Mouse (Mus musculus) cerebellum, adult 9-11 months (tissue): Measurements from ENCODE around the gene Alpk3.

Experiments used
- DNase-seq: peaks from one replicate; pipeline ENCODE4 v3.0.0; 2022

The Alpk3 gene

GRCm38 (mm10) chr7:81057471-81057870 is at the start of gene Alpk3:
Gene Alpk3 (plus strand): TSS chr7:81057600.
- DNase-seq = no peak

GRCm38 (mm10) chr7:81008285-81008684 is 49.1 kb upstream of the Alpk3 start:
- no peak for DNase-seq

- DNase-seq = no peak
Observed at GRCm38 (mm10) chr7:81011576-81011975, 45.8 kb upstream of the Alpk3 start.

- no peak for DNase-seq
Observed at GRCm38 (mm10) chr7:81020307-81020706, 37.1 kb upstream of the Alpk3 start.

- DNase-seq = no peak
Observed at GRCm38 (mm10) chr7:81022731-81023130, 34.7 kb upstream of the Alpk3 start.

GRCm38 (mm10) chr7:81024118-81024517 is 33.3 kb upstream of the Alpk3 start:
- DNase-seq = peak; percentile 29

- DNase-seq = peak; percentile 63
Observed at GRCm38 (mm10) chr7:81024651-81025050, 32.7 kb upstream of the Alpk3 start.

GRCm38 (mm10) chr7:81025751-81026150 is 31.6 kb upstream of the Alpk3 start:
- no peak for DNase-seq

GRCm38 (mm10) chr7:81039711-81040110 is 17.7 kb upstream of the Alpk3 start:
- no peak for DNase-seq

GRCm38 (mm10) chr7:81043023-81043620 is 14.3 kb upstream of the Alpk3 start:
- peak; percentile 26 for DNase-seq

GRCm38 (mm10) chr7:81047847-81048246 is 9.6 kb upstream of the Alpk3 start:
- no peak for DNase-seq

- no peak for DNase-seq
Observed at GRCm38 (mm10) chr7:81048513-81048912, 8.9 kb upstream of the Alpk3 start.

- DNase-seq = no peak
Observed at GRCm38 (mm10) chr7:81049966-81050365, 7.4 kb upstream of the Alpk3 start.

GRCm38 (mm10) chr7:81055709-81056370 is 1.6 kb upstream of the Alpk3 start:
- DNase-seq = no peak

GRCm38 (mm10) chr7:81057901-81058711 is 706 bp downstream of the Alpk3 start:
- DNase-seq = no peak

GRCm38 (mm10) chr7:81058712-81059154 is 1.3 kb downstream of the Alpk3 start:
- no peak for DNase-seq

GRCm38 (mm10) chr7:81059388-81059787 is 2.0 kb downstream of the Alpk3 start:
- DNase-seq = no peak

GRCm38 (mm10) chr7:81060908-81061307 is 3.5 kb downstream of the Alpk3 start:
- no peak for DNase-seq

GRCm38 (mm10) chr7:81061936-81062335 is 4.5 kb downstream of the Alpk3 start:
- DNase-seq = no peak

- no peak for DNase-seq
Observed at GRCm38 (mm10) chr7:81063332-81063731, 5.9 kb downstream of the Alpk3 start.

- DNase-seq = no peak
Observed at GRCm38 (mm10) chr7:81066714-81067113, 9.3 kb downstream of the Alpk3 start.

GRCm38 (mm10) chr7:81072463-81072862 is 15.1 kb downstream of the Alpk3 start:
- no peak for DNase-seq

- no peak for DNase-seq
Observed at GRCm38 (mm10) chr7:81073273-81073672, 15.9 kb downstream of the Alpk3 start.

- DNase-seq = no peak
Observed at GRCm38 (mm10) chr7:81074546-81074945, 17.1 kb downstream of the Alpk3 start.
